Mouse (Mus musculus): ENCODE data around the gene Zfp950. TPM values are rescaled to one million over a fixed set of nuclear protein-coding genes. Genes with fewer than 3 reads are reported as not detected.
A peak's percentile ranks its signal among the peaks of the same experiment; 100 is the strongest.
"Not testable (repeated sequence)": the region's sequence is repeated elsewhere in the genome, so short reads cannot be mapped to it uniquely, and the experiment has no call there.

Gene Zfp950
- 45.0 and 45.3 TPM in 2 replicates for polyA plus RNA-seq (2014; fragmentation: Nextera tagmentation; extraction: Ambion mirVana)

- ATAC-seq (ENCODE audit: low FRiP score) (peak; percentile 100), DNase-seq (ENCODE audit: low spot score) (peak; percentile 83)
- Histone ChIP-seq H3K27me3 (ENCODE audit: control insufficient read depth, insufficient read depth, low read length) (no peaks in the 10 kb centered on the region), H3K9ac (peak within 1 kb of the TSS; percentile 76), H3K27ac (0 out of 2 replicates have a peak within 1 kb of the TSS, but pooled peaks have one; percentile 45), H3K4me3 (replicated peaks; ENCODE audit: low read length) (peak within 1 kb of the TSS; percentile 77), H3K4me1 (replicated peaks; ENCODE audit: control insufficient read depth, insufficient read depth, low read length) (peaks cover 14% of the 10 kb centered on the region), H3K9me3 (ENCODE audit: control insufficient read depth, low read length) (no peaks in the 10 kb centered on the region), H3K36me3 (replicated peaks; ENCODE audit: control insufficient read depth, insufficient read depth) (no peaks in the 10 kb centered on the region), H3K4me2 (replicated peaks) (peak within 1 kb of the TSS; percentile 69)
- 2% methylated on average over 18 of the region's 18 CpGs for WGBS
These were observed at the start of gene Zfp950 for GRCm38 (mm10) chr19:61140342-61141206. Zfp950 (minus strand) TSS chr19:61140840.

GRCm38 (mm10) chr19:61183590-61183989 lies 43.0 kb upstream of the Zfp950 start, which contains the start of gene Gm6020:
Gm6020 (plus strand) TSS chr19:61183890.
- H3K9me3 ChIP-seq (ENCODE audit: control insufficient read depth, low read length): peaks cover 25% of the 10 kb centered on the region
- H3K27ac ChIP-seq; H3K36me3 ChIP-seq (replicated peaks; ENCODE audit: control insufficient read depth, insufficient read depth); H3K4me1 ChIP-seq (replicated peaks; ENCODE audit: control insufficient read depth, insufficient read depth, low read length); H3K4me3 ChIP-seq (replicated peaks; ENCODE audit: low read length); ATAC-seq (ENCODE audit: low FRiP score); H3K27me3 ChIP-seq (ENCODE audit: control insufficient read depth, insufficient read depth, low read length); H3K9ac ChIP-seq; H3K4me2 ChIP-seq (replicated peaks); DNase-seq (ENCODE audit: low spot score): not testable (repeated sequence)
- WGBS: 87% methylated on average over 2 of the region's 2 CpGs

- Histone ChIP-seq H3K4me2 (replicated peaks) (peak within 1 kb of the TSS; percentile 41), H3K4me1 (replicated peaks; ENCODE audit: control insufficient read depth, insufficient read depth, low read length) (no peaks in the 10 kb centered on the region), H3K9me3 (ENCODE audit: control insufficient read depth, low read length) (no peaks in the 10 kb centered on the region), H3K9ac (no peak within 1 kb of the TSS), H3K27ac (no peak within 1 kb of the TSS), H3K4me3 (replicated peaks; ENCODE audit: low read length) (peak within 1 kb of the TSS; percentile 27), H3K36me3 (replicated peaks; ENCODE audit: control insufficient read depth, insufficient read depth) (no peaks in the 10 kb centered on the region), H3K27me3 (ENCODE audit: control insufficient read depth, insufficient read depth, low read length) (no peaks in the 10 kb centered on the region)
- no peak for ATAC-seq (ENCODE audit: low FRiP score)
- 34% methylated on average over 39 of the region's 39 CpGs for WGBS
- no peak for DNase-seq (ENCODE audit: low spot score)
These were observed 35.2 kb upstream of the Zfp950 start, which contains the start of gene Gm7102 for GRCm38 (mm10) chr19:61175756-61176324. Gm7102 (minus strand) TSS chr19:61176309.

- H3K36me3 ChIP-seq (replicated peaks; ENCODE audit: control insufficient read depth, insufficient read depth): no peaks in the 10 kb centered on the region
- H3K4me3 ChIP-seq (replicated peaks; ENCODE audit: low read length): peak overlapping the region; percentile 38
- no peak overlapping the region for H3K27ac ChIP-seq
- peaks cover 7% of the 10 kb centered on the region; the same call in 1 of the 2 replicates for H3K27me3 ChIP-seq (ENCODE audit: control insufficient read depth, insufficient read depth, low read length)
- peak; percentile 55; the same call in 1 of the 2 replicates for ATAC-seq (ENCODE audit: low FRiP score)
- WGBS: 7% methylated on average over 27 of the region's 27 CpGs
- H3K9ac ChIP-seq: peak overlapping the region; percentile 54
- no peaks in the 10 kb centered on the region for H3K4me1 ChIP-seq (replicated peaks; ENCODE audit: control insufficient read depth, insufficient read depth, low read length)
- H3K4me2 ChIP-seq (replicated peaks): peak overlapping the region; percentile 73
- no peaks in the 10 kb centered on the region for H3K9me3 ChIP-seq (ENCODE audit: control insufficient read depth, low read length)
- peak; percentile 34 for DNase-seq (ENCODE audit: low spot score)
These were observed 11.2 kb upstream of the Zfp950 start for GRCm38 (mm10) chr19:61151701-61152420.

GRCm38 (mm10) chr19:61151372-61151700 lies 10.7 kb upstream of the Zfp950 start:
- 10% methylated on average over 8 of the region's 8 CpGs for WGBS
- H3K36me3 ChIP-seq (replicated peaks; ENCODE audit: control insufficient read depth, insufficient read depth): no peaks in the 10 kb centered on the region
- ATAC-seq (ENCODE audit: low FRiP score) (no peak), DNase-seq (ENCODE audit: low spot score) (no peak)
- H3K27me3 ChIP-seq (ENCODE audit: control insufficient read depth, insufficient read depth, low read length): peaks cover 7% of the 10 kb centered on the region; the same call in 1 of the 2 replicates
- H3K4me1 ChIP-seq (replicated peaks; ENCODE audit: control insufficient read depth, insufficient read depth, low read length): no peaks in the 10 kb centered on the region
- H3K9ac ChIP-seq: peak overlapping the region; percentile 54
- no peaks in the 10 kb centered on the region for H3K9me3 ChIP-seq (ENCODE audit: control insufficient read depth, low read length)
- H3K27ac ChIP-seq: no peak overlapping the region
- H3K4me2 ChIP-seq (replicated peaks): peak overlapping the region; percentile 73
- peak overlapping the region; percentile 38 for H3K4me3 ChIP-seq (replicated peaks; ENCODE audit: low read length)

- DNase-seq (ENCODE audit: low spot score): no peak
- H3K36me3 ChIP-seq (replicated peaks; ENCODE audit: control insufficient read depth, insufficient read depth): no peaks in the 10 kb centered on the region
- 20% methylated on average over 4 of the region's 4 CpGs for WGBS
These were observed 659 bp upstream of the Zfp950 start for GRCm38 (mm10) chr19:61141299-61141698.

GRCm38 (mm10) chr19:61138655-61139054 lies 2.0 kb downstream of the Zfp950 start:
- no peak for ATAC-seq (ENCODE audit: low FRiP score)
- no peaks in the 10 kb centered on the region for H3K27me3 ChIP-seq (ENCODE audit: control insufficient read depth, insufficient read depth, low read length)
- H3K9ac ChIP-seq: no peak overlapping the region
- no peak for DNase-seq (ENCODE audit: low spot score)
- H3K27ac ChIP-seq: no peak overlapping the region
- H3K4me3 ChIP-seq (replicated peaks; ENCODE audit: low read length): no peak overlapping the region
- H3K4me2 ChIP-seq (replicated peaks): no peak overlapping the region
- no peaks in the 10 kb centered on the region for H3K36me3 ChIP-seq (replicated peaks; ENCODE audit: control insufficient read depth, insufficient read depth)
- H3K9me3 ChIP-seq (ENCODE audit: control insufficient read depth, low read length): no peaks in the 10 kb centered on the region
- peaks cover 14% of the 10 kb centered on the region for H3K4me1 ChIP-seq (replicated peaks; ENCODE audit: control insufficient read depth, insufficient read depth, low read length)

More at GRCm38 (mm10) chr19:61141299-61141698, 659 bp upstream of the Zfp950 start:
- no peaks in the 10 kb centered on the region for H3K9me3 ChIP-seq (ENCODE audit: control insufficient read depth, low read length)
- peaks cover 14% of the 10 kb centered on the region for H3K4me1 ChIP-seq (replicated peaks; ENCODE audit: control insufficient read depth, insufficient read depth, low read length)
- no peaks in the 10 kb centered on the region for H3K27me3 ChIP-seq (ENCODE audit: control insufficient read depth, insufficient read depth, low read length)
- peak overlapping the region; percentile 77 for H3K4me3 ChIP-seq (replicated peaks; ENCODE audit: low read length)
- peak overlapping the region; percentile 69 for H3K4me2 ChIP-seq (replicated peaks)
- peak overlapping the region; percentile 76 for H3K9ac ChIP-seq
- no peak overlapping the region for H3K27ac ChIP-seq
- no peak for ATAC-seq (ENCODE audit: low FRiP score)

- Histone ChIP-seq H3K36me3 (replicated peaks; ENCODE audit: control insufficient read depth, insufficient read depth) (peaks cover 6% of the 10 kb centered on the region; the same call in 1 of the 2 replicates), H3K27ac (no peak overlapping the region), H3K4me2 (replicated peaks) (no peak overlapping the region), H3K4me3 (replicated peaks; ENCODE audit: low read length) (no peak overlapping the region), H3K4me1 (replicated peaks; ENCODE audit: control insufficient read depth, insufficient read depth, low read length) (no peaks in the 10 kb centered on the region), H3K9ac (no peak overlapping the region), H3K27me3 (ENCODE audit: control insufficient read depth, insufficient read depth, low read length) (no peaks in the 10 kb centered on the region), H3K9me3 (ENCODE audit: control insufficient read depth, low read length) (peaks cover 12% of the 10 kb centered on the region)
- ATAC-seq (ENCODE audit: low FRiP score): no peak
- 93% methylated on average over 10 of the region's 10 CpGs for WGBS
- no peak for DNase-seq (ENCODE audit: low spot score)
These were observed 9.5 kb downstream of the Zfp950 start for GRCm38 (mm10) chr19:61131096-61131495.

- no peak overlapping the region for H3K4me2 ChIP-seq (replicated peaks)
- no peaks in the 10 kb centered on the region for H3K36me3 ChIP-seq (replicated peaks; ENCODE audit: control insufficient read depth, insufficient read depth)
- peaks cover 16% of the 10 kb centered on the region for H3K9me3 ChIP-seq (ENCODE audit: control insufficient read depth, low read length)
- WGBS: 60% methylated on average over 2 of the region's 2 CpGs
- DNase-seq (ENCODE audit: low spot score) (no peak), ATAC-seq (ENCODE audit: low FRiP score) (no peak)
- H3K27me3 ChIP-seq (ENCODE audit: control insufficient read depth, insufficient read depth, low read length): no peaks in the 10 kb centered on the region
- no peaks in the 10 kb centered on the region for H3K4me1 ChIP-seq (replicated peaks; ENCODE audit: control insufficient read depth, insufficient read depth, low read length)
- no peak overlapping the region for H3K27ac ChIP-seq
- H3K4me3 ChIP-seq (replicated peaks; ENCODE audit: low read length): no peak overlapping the region
- H3K9ac ChIP-seq: no peak overlapping the region
These were observed 30.5 kb downstream of the Zfp950 start for GRCm38 (mm10) chr19:61110184-61110583.

Data from hindbrain, embryonic 14.5 days (tissue).